Mouse (Mus musculus) spleen, adult 18-20 months (tissue): ENCODE data around the gene Scn1b.

Source experiments
- DNase-seq, 2 experiments: peaks; one replicate each; pipeline ENCODE4 v3.0.0; 2022; ENCODE audit warnings: mixed read lengths in 2 of 2

Gene Scn1b

DNA sequence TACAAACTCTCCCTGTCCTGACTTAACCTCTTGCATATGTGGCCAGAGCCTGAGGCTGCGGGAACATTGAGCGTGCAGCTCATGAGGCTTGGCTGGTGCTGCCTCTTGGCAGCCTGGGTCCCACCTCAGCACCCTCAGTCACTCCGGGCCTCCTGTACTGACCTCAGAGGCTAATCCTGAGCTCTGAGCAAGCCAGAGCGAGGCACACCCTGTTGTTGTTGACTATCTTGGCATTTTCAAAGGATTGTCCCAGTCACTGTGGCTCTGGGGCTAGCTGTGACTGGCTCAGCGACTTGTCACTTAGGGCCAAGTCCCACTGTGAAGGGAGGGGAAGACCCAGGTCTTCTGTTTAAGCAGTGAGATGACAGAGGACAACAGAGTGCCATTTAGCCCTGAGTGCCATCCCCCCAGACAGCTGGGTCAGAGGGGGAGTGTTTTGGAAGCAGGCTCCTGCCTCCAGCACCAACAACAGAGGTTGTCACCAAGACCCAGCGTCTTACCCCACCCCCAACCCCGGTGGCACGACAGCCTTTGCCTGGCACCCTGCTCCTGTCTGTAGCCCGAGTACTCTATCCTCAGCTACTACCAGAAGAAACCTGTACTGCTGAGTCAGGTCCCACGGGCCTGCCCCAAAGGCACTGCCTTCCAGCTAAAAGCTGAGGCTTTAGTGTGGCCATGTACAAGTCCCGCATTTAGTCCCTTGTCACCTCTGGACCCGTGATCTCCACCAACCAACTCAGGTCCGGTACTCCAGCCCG, 43.8 kb downstream of the Scn1b start:
- no peak for DNase-seq

DNA sequence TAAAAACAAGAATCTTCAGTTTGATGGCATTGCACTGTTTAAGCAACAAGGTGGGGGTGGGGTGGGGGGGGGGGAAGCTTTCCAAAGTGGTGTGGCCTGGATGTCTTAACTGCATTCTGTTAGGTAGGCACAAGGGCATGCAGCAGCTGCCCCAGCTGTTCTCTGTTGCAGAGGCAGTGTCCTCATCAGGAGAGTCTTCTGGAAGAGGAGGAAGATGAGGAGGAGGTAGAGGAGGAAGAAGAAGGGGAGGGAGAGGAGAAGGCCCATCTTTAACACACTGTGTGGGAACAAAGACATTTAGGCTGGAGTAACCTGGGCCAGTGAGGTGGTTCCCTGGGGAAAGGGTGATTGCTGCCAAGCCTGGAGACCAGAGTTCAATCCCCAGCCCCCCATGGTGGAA, 44.7 kb downstream of the Scn1b start:
- no peak for DNase-seq

DNA sequence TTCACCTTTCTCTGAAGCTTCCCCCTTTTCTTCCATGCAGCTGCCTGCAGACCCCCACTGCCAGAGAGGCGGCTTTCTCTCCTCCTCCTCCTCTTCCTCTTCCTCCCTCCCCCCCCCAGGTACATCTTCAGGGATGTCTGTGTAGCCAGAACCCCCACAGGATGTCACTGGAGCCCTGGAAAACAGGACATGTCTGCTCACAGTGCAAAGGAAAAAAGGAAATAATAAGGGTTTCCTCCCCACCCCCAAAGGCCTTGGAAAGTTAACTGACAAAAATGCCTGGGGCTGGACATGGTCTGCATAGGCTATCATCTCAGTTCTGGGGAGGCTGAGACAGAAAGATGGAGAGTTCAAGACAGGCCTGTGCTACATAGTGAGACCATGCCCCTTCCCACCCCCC, 45.7 kb downstream of the Scn1b start:
- DNase-seq, result no peak

DNA sequence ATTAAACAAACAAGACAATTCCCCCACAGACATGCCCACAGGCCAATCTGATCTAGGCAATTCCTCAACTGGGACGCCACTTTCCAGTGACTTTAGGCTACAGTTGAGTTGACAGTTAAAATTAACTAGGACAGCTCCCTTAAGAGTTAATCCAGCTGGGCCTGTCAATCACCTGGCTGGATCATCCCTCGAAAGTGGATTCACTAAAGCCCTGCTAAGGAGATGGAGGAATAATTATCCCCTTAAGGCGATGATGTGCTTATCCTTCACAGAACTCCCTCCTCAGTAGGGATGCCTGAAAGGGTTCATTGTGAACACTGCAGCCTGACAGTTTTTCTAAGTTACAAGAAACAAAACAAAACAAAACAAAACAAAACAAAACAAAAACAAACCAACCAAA, 46.2 kb downstream of the Scn1b start:
- DNase-seq, result no peak

DNA sequence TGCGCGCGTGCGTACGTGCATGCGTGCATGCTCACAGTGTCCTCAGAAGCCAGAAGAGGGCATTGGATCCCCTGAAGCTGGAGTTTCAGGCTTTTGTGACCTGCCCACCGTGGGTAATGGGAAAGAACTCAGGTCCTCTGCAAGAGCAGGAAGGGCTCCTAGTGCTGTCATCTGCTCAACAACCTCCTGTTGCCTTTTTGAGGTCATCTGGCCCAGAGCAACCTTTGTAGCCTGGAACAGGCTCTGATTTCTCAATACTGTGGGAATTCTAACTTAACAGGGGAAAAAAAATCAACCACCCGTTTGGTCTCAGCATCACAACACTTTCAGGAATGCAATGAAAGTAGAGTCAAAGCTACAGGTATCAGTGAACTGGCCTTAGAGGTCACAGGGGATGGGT, 47.1 kb downstream of the Scn1b start:
- DNase-seq, result no peak

DNA sequence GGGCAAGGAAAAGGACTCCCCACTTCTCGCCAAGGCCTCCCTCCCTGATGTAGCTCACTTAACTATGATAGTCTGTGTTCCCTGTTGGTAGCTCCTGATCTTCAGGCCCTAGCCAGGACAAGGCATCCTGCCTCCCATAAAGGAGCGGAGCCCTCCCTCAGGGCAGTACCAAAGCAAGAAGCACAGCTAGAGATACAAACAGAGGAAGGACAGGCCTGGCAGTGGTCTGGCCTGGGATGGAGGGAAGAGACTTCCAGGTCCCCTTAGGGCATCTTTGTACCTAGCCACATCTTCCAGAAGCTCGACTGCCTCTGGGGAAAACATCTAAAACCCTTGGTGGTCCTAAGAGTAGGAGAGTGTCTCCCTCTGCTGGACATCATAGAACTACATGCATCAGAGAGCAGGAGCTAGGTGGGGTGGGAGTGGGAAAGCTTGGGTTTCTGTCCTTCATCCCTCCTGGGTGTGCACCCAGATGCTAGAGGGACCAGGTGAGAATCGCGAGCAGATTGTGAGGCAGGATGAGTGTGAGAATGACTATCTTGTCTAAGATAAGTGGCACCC, 48.8 kb downstream of the Scn1b start:
- no peak for DNase-seq

DNA sequence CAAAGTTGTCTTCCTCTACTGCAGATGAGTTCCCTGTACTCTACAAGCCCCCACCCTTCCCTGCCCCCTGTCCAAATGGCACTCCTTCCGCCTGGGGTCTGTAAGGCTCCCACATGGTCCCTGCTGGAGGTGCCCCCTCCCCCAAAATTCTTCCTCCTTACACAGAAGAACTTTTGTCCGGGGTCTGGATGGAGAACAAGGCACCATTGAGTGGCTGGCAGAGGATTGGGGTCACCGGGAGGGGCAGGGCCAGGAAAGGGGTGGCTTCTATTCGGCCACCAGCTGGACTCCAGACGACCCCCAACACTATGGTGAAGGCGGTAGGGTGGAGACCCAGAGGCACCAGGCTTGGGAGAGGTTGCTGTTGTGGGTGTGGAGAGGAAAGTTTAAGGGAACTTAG, 49.3 kb downstream of the Scn1b start:
- DNase-seq, result no peak

DNA sequence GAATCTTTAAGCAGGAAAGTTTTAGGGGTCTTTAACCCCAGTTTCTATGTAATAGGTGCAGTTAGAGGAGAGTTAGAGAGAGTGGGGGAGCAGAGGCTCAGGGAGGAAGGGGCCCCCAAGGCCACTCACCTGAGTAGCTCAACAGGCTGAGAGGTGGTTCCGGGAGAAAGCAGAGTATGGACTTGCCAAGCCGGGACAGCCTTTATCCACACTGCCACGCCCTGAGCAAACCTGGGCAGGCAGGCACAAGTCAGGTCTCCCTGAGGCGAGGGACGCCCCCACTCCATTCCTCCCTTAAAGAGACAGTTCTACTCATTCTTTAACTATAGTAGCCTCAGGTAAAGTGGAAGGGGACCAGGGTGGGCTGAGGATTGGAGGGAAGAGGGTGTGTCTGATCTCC, 50.3 kb downstream of the Scn1b start, which contains the start of gene Fxyd3:
Gene Fxyd3, minus strand, starts transcription at position 213 of the 400 bp plus-strand sequence.
- no peak for DNase-seq

DNA sequence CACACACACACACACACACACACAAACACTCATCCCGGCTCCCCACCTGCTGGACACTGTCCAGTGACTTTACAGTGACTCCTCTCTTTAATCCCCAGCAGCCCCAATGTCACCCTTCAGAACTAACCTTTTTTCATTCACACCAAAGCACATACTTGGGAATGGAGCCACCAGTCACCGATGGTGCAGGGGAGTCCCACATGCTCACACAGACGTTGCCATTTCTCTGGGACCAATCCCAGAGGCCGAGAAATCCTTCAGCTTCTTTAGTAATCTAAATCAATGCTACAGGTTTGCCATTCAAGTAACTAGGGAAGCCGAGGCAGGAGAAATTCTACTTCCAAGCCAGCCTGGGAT, 52.1 kb downstream of the Scn1b start:
- DNase-seq, result no peak

DNA sequence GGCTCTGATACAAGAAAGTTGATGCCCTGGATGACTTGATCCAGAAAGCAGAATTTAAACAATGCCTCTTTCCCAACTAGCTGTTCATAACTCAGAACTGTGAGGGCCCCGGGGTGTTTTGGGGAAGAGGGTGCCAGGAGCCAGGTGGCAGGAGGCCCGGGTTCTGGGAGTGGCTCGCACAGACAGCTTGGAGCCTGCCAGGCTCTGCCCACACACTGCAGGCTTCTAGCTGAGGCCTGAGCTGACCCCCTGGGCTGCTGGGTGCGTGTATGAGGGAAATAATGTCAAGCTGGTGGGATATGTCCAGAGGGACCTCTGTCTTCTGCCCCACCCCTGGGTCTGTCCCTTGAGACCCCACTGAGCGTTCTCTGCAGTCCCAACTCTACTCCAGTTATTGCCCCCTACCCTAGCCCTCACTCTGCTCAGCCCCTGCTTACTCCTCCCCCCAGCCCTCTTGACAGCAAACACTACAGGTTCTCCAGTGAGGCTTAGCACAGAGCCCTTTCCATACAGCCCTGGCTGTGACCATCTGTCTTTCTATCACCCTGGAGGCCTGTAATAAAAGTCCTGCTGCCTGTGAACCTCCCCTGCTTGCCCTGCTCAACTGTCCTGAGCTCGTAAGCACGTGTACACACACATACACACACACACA, 52.6 kb downstream of the Scn1b start:
- no peak for DNase-seq

DNA sequence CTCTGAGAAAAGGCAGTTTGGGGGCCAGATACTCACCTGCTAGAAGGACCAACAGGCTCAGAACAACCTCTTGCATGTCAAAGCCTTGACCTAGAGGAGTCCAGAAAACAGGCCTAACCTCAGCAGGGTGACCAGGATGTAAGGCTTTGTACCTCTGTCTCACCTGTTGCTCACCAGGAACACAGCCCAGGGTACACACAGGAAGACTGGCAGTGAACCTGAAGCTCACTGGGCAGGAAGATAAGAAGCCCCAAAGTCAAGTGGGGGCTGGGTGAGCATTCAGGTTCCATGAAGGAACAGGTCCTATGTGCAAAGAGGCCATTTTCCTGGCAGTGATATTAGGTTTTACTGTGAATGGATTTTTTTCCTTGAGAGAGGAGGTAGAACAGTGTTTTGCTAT, 53.3 kb downstream of the Scn1b start:
- no peak for DNase-seq

DNA sequence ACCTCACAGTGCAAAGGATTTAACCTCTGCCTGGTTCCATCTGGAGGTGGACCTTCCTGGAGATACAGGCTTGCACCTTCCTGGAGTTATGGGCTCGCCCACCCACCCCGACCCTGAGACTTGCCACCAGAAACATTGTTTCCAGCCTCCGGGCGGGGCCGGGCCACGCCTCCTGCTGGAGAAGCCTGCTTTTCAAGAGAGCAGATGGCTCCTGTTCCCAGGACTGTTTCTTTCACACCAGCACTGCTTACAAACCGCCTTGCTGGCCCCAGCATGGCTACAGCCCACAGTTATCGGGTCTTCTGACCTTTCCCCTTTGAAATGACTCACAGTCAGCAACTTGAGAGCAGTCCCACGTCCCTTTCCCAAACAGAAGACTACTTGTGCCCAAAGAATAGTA, 54.5 kb downstream of the Scn1b start:
- no peak for DNase-seq

DNA sequence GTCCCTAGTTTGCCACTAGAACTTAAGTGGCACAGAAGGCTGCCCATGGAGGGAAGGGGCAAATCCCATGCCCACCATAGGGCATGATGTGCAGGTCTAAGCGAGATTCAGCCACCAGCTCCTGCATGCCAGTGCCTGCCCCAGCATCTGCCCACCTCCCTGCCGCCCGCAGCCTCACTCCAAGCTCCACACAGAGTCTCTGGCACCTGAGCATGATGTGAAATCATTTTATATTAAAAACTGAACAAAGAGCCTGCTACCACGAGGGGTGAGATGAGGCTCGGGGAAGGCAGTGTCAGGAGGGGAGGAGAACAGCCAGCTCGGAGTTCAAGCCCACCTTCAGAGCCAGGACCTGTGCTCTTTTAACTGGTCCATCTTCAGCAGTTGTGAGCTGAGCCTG, 56.5 kb downstream of the Scn1b start:
- DNase-seq, result no peak

DNA sequence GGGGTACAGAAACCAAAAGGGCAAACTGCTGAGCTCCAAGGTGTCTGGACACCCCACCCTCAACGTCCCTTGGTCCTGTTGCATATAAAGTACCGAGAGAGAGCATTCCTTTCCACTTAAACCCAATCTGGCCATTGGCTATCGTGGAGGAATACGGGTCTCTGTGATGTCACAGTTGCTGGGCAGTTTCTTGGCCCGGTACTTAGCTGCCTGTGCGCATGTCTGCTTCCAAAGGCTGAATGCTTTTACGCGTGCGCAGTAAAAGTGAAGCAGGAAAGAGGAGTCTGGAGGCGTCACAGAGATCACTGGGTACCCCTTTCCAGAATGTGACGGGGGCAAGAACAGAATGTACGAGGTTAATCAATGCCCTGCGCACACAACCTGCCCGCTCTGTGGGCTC, 57.3 kb downstream of the Scn1b start:
- DNase-seq, result no peak

DNA sequence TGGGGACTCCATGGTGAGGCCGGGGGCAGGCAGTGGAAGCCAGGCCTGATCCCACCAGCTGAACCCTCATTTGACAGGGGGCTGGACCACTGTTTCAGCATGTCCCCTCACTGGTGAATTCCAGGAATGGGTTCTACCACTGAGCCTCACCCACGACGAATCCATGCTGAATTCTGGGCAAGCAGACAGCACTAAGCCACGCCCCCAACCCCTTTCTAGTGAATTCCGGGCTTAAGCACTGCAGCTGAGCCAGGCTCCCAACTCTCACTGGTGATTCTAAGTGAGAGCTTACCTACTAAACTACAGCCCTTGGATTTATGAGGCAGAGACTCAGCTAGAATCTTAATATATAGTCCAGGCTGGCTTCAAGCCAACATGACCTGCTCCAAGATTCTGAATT, 59.0 kb downstream of the Scn1b start:
- DNase-seq, result no peak
